ENCODE assay signal across 9 mouse cellular contexts in the genomic region with DNA sequence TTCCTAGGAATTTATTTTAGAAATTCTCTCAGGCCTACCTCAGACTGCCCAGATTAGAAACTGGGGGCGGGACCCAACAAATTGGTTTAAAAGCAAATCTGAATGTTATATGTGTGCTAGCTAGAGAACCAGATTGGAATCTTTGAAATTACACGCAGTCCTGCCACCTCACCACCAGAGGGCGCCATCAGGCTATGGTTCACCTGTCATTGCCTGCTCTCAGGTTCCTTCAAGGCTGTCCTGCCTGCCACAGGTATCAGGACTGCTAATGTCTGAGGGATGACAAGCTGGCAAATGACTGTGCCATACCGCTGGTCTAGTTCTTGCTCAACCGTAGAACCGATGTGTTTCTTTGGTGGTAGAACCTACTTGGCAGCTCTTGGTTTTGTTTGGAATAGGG. TPM values are rescaled to one million over a fixed set of nuclear protein-coding genes. Genes with fewer than 3 reads are reported as not detected.
DNase-seq lines count a peak whose midpoint lies in the region; ATAC-seq and TF ChIP-seq lines count a peak whose summit lies in the region.
"Had no signal": no experiment of that assay in that cellular context is flagged by ENCODE, and none has a peak within 500 bp of the region (broad histone marks: within the 10 kb centered on the region; RNA-seq: fewer than 3 reads in every experiment).

No protein-coding gene starts in this region.

- no peak overlapping the region for H3K4me2 ChIP-seq in midbrain, embryonic 15.5 days
- H3K4me2 ChIP-seq: liver, embryonic 15.5 days had no signal

- H3K27ac ChIP-seq in gastrocnemius, adult 2 months: no peak overlapping the region
- H3K27ac ChIP-seq in midbrain, embryonic 15.5 days: no peak overlapping the region
- H3K27ac ChIP-seq: liver, embryonic 15.5 days had no signal

- DNase-seq in gastrocnemius, adult 2 months: peak; percentile 72
- DNase-seq in gastrocnemius, postnatal 25 days: no peak
- no peak for DNase-seq in Patski (ENCODE audit: low read depth, low spot score)
- DNase-seq in cerebellum, adult 9-11 months: peak; percentile 51
- DNase-seq in left cerebral cortex, adult 8-10 months (ENCODE audit: low spot score in 2 of 2): peak; percentile 38 to 52
- peak; percentile 61 to 88 for DNase-seq in spleen, postnatal 4 days (ENCODE audit: low spot score in 2 of 2)

- peaks cover 4% of the 10 kb centered on the region for H3K27me3 ChIP-seq in Patski
- H3K27me3 ChIP-seq in midbrain, embryonic 15.5 days (replicated peaks): no peaks in the 10 kb centered on the region
- H3K27me3 ChIP-seq: liver, embryonic 15.5 days had no signal

- no peaks in the 10 kb centered on the region for H3K36me3 ChIP-seq in midbrain, embryonic 15.5 days (replicated peaks)
- H3K36me3 ChIP-seq: liver, embryonic 15.5 days had no signal

- peak; percentile 96 for TF ChIP-seq CTCF in gastrocnemius, adult 2 months (IDR thresholded peaks at IDR 0.05)
- TF ChIP-seq CTCF in Patski (IDR thresholded peaks at IDR 0.05): peak; percentile 95

- CTCF ChIA-PET in Patski (lab: Charles Lee): interaction anchor here (0.7 to 2.1 kb wide), 8 partner anchors 12 to 538 kb away, joined by 3 to 9 read pairs (median 4); no protein-coding TSS in a partner anchor

- in situ Hi-C loops in Patski (cut with MboI; ENCODE audit: low pct_unique_long_range_greater_than_20kb): no loop called here

- no peak overlapping the region for H3K9ac ChIP-seq in midbrain, embryonic 15.5 days
- H3K9ac ChIP-seq: liver, embryonic 15.5 days had no signal

- 15% methylated on average over 6 of the region's 6 CpGs for WGBS in midbrain, embryonic 15.5 days

- POLR2A ChIA-PET in Patski (lab: Charles Lee): interaction anchor here (1.0 kb wide), 1 partner anchor 390 kb away, joined by 3 read pairs; no protein-coding TSS in a partner anchor

- ATAC-seq in Patski: no peak
- peak; percentile 48 for ATAC-seq in granulocyte monocyte progenitor cell, adult 5-6 weeks (replicated peaks; ENCODE audit: poor library complexity, severe bottlenecking)
- peak; percentile 69; the same call in 1 of the 2 replicates for ATAC-seq in midbrain, embryonic 15.5 days (replicated peaks)

- H3K9me3 ChIP-seq in midbrain, embryonic 15.5 days: no peaks in the 10 kb centered on the region
- H3K9me3 ChIP-seq: liver, embryonic 15.5 days had no signal

- intact Hi-C loops in gastrocnemius, adult 2 months (cut with DNase I): loop anchor here (1.0 kb wide), 1 partner anchor 391 kb away; no protein-coding TSS in a partner anchor

- no peaks in the 10 kb centered on the region for H3K4me1 ChIP-seq in midbrain, embryonic 15.5 days
- H3K4me1 ChIP-seq: liver, embryonic 15.5 days had no signal

- H3K4me3 ChIP-seq in gastrocnemius, adult 2 months: no peak overlapping the region
- H3K4me3 ChIP-seq in midbrain, embryonic 15.5 days: no peak overlapping the region
- H3K4me3 ChIP-seq: liver, embryonic 15.5 days had no signal

RNA-seq across cellular contexts. Expression of a gene that starts 20.1 kb away (rescaled TPM):
- 1 to 10 TPM in 1 of 2 experiments, under 1 TPM in 1; 0.36 to 1.0 TPM for total RNA-seq in gastrocnemius, adult 2 months (2021)
- 1 to 10 TPM in 1 of 2 experiments, under 1 TPM in 1; 0.96 to 1.1 TPM for total RNA-seq in gastrocnemius, postnatal 25 days (2021)
- polyA plus RNA-seq in Patski (2021): 0.14 TPM
- not detected in 2 replicates for total RNA-seq in granulocyte monocyte progenitor cell, adult 5-6 weeks (2014; fragmentation: Nextera tagmentation)
- total RNA-seq in granulocyte monocyte progenitor cell, adult 5-6 weeks (2017): not detected in 2 replicates
- total RNA-seq in left cerebral cortex, adult 8-10 months (2022): 10 to 100 TPM in 1 of 4 experiments, 1 to 10 TPM in 3; 9.0 to 12.3 (median 9.2) TPM
- polyA plus RNA-seq in midbrain, embryonic 15.5 days (2015; fragmentation: Nextera tagmentation; extraction: Ambion mirVana): 3.3 and 4.3 TPM in 2 replicates
- polyA plus RNA-seq: liver, embryonic 15.5 days had no signal

RNA-seq across cellular contexts. Expression of a gene that starts 53.3 kb away (rescaled TPM):
- 10 to 100 TPM; 11.7 to 14.2 TPM for total RNA-seq in gastrocnemius, adult 2 months (2021)
- total RNA-seq in gastrocnemius, postnatal 25 days (2021): 1 to 10 TPM; 9.6 to 9.8 TPM
- polyA plus RNA-seq in Patski (2021): 15.2 TPM
- total RNA-seq in granulocyte monocyte progenitor cell, adult 5-6 weeks (2014; fragmentation: Nextera tagmentation): 21.3 and 22.9 TPM in 2 replicates
- 14.3 and 14.9 TPM in 2 replicates for total RNA-seq in granulocyte monocyte progenitor cell, adult 5-6 weeks (2017)
- 10 to 100 TPM; 29.1 to 32.8 (median 31.0) TPM for total RNA-seq in left cerebral cortex, adult 8-10 months (2022)
- polyA plus RNA-seq in midbrain, embryonic 15.5 days (2015; fragmentation: Nextera tagmentation; extraction: Ambion mirVana): 42.7 and 44.3 TPM in 2 replicates

Comparison
In these comparisons a context has a peak if more than half of its experiments do, and no peak if none do; other contexts are left out.
1. DNase-seq: peak in gastrocnemius, adult 2 months (single experiment), cerebellum, adult 9-11 months (single experiment), left cerebral cortex, adult 8-10 months (2 of 2) and spleen, postnatal 4 days (2 of 2); none in gastrocnemius, postnatal 25 days (single experiment) and Patski (single experiment).
2. RNA of a gene that starts 20.1 kb away (total RNA-seq): 9.0 to 12.3 TPM in left cerebral cortex, adult 8-10 months; 0.96 to 1.1 TPM in gastrocnemius, postnatal 25 days, 0.36 to 1.0 TPM in gastrocnemius, adult 2 months and not detected in granulocyte monocyte progenitor cell, adult 5-6 weeks; every median in the first group is over 4 times any median in the second.